8 mouse cellular contexts compared by ENCODE assay signal in the genomic region with DNA sequence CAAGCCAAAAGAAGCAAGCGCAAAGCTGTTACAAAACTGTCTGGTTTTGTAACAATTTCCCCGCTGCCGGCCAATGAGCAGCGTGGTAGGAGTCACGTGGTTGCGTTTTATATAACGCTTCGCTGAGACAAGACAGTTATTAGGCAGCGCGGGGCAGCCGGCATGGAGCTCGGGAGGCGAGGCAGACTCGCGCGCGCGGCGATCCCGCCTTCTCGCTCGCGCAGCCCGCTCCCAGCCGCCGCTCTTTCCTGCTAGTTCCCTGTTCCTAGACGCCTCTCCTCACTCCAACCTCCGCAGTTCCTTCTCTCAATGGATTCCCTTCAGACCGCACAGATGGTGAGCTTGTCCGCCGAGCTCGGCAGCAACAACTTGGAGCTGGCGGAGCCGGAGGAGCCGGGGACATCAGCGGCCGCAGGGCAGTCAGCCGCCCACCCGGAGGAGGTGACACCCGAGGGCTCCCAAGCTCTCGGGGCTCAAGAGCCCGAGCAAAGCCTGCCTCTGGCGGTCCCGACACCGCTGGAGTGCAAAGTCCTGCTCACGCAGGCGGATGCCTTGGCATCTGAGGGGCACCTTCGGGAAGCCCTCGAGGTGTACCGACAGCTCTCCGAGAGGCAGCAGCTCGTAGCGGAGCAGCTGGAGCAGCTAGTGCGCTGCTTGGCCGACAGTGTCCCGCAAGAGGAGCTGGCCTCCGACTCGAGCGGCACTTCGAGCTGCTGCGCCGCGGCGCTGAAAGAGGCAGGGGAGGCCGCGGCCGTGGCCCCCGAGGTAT. TPM values are rescaled to one million over a fixed set of nuclear protein-coding genes. Genes with fewer than 3 reads are reported as not detected.
DNase-seq lines count a peak whose midpoint lies in the region; ATAC-seq and TF ChIP-seq lines count a peak whose summit lies in the region.

A gene (plus strand): TSS at position 83 of the 769 bp plus-strand sequence.

- no peak within 1 kb of the TSS for H3K27ac ChIP-seq in embryonic facial prominence, embryonic 15.5 days (replicated peaks)
- H3K27ac ChIP-seq in heart, embryonic 11.5 days (ENCODE audit: low read depth, low read length), result no peak within 1 kb of the TSS
- H3K27ac ChIP-seq in kidney, embryonic 14.5 days (ENCODE audit: low read depth, low read length), result no peak within 1 kb of the TSS
- no peak within 1 kb of the TSS for H3K27ac ChIP-seq in limb, embryonic 13.5 days
- no peak within 1 kb of the TSS for H3K27ac ChIP-seq in midbrain, embryonic 13.5 days
- H3K27ac ChIP-seq in small intestine, adult 2 months (ENCODE audit: insufficient read depth, low read depth, low read length), result peak within 1 kb of the TSS; percentile 28; the same call in 1 of the 2 replicates

- H3K27me3 ChIP-seq in embryonic facial prominence, embryonic 15.5 days, result peaks cover 14% of the 10 kb centered on the region
- peaks cover 49% of the 10 kb centered on the region for H3K27me3 ChIP-seq in heart, embryonic 11.5 days (ENCODE audit: control insufficient read depth, insufficient read depth, low read length)
- H3K27me3 ChIP-seq in kidney, embryonic 14.5 days (ENCODE audit: control insufficient read depth, insufficient read depth, low read length), result peaks cover 17% of the 10 kb centered on the region
- peaks cover 67% of the 10 kb centered on the region for H3K27me3 ChIP-seq in limb, embryonic 13.5 days
- peaks cover 18% of the 10 kb centered on the region; the same call in 1 of the 2 replicates for H3K27me3 ChIP-seq in midbrain, embryonic 13.5 days
- H3K27me3 ChIP-seq in small intestine, adult 2 months (ENCODE audit: control insufficient read depth, insufficient read depth, low read length), result no peaks in the 10 kb centered on the region; the same call in 1 of the 2 replicates

- WGBS in embryonic facial prominence, embryonic 15.5 days, result 25% methylated on average over 68 of the region's 68 CpGs
- whole genome bisulfite sequencing in heart, embryonic 11.5 days (ENCODE audit: insufficient replicate concordance), result 20% methylated on average over 68 of the region's 68 CpGs
- WGBS in kidney, embryonic 14.5 days, result 29% methylated on average over 68 of the region's 68 CpGs
- WGBS in limb, embryonic 13.5 days, result 18% methylated on average over 67 of the region's 68 CpGs
- WGBS in midbrain, embryonic 13.5 days, result 31% methylated on average over 68 of the region's 68 CpGs
- WGBS in small intestine, adult 2 months, result 18% methylated on average over 68 of the region's 68 CpGs

- TF ChIP-seq POLR2A in small intestine, adult 2 months (IDR thresholded peaks at IDR 0.05; ENCODE audit: low read depth, low read length), result peak; percentile 53; the same call in 1 of the 2 replicates

- peak within 1 kb of the TSS; percentile 79 for H3K4me2 ChIP-seq in embryonic facial prominence, embryonic 15.5 days (replicated peaks)
- peak within 1 kb of the TSS; percentile 68 for H3K4me2 ChIP-seq in heart, embryonic 11.5 days
- peak within 1 kb of the TSS; percentile 67 for H3K4me2 ChIP-seq in kidney, embryonic 14.5 days (replicated peaks; ENCODE audit: low read depth, low read length)
- H3K4me2 ChIP-seq in limb, embryonic 13.5 days (replicated peaks), result peak within 1 kb of the TSS; percentile 80
- H3K4me2 ChIP-seq in midbrain, embryonic 13.5 days (replicated peaks), result peak within 1 kb of the TSS; percentile 83

- peak; percentile 10 to 21 for DNase-seq in spleen, postnatal 10 days (ENCODE audit: low spot score in 2 of 2)
- no peak for DNase-seq in spleen, adult 12 weeks (ENCODE audit: low spot score)

- TF ChIP-seq CTCF in small intestine, adult 2 months (IDR thresholded peaks at IDR 0.05; ENCODE audit: extremely low read depth, insufficient read length, insufficient replicate concordance, low read depth, low read length), result no peak

- no peaks in the 10 kb centered on the region for H3K4me1 ChIP-seq in embryonic facial prominence, embryonic 15.5 days
- no peaks in the 10 kb centered on the region for H3K4me1 ChIP-seq in heart, embryonic 11.5 days (ENCODE audit: control insufficient read depth, insufficient read depth, low read length)
- H3K4me1 ChIP-seq in kidney, embryonic 14.5 days (ENCODE audit: control insufficient read depth, insufficient read depth, low read length), result no peaks in the 10 kb centered on the region
- no peaks in the 10 kb centered on the region for H3K4me1 ChIP-seq in limb, embryonic 13.5 days
- peaks cover 12% of the 10 kb centered on the region; the same call in 1 of the 2 replicates for H3K4me1 ChIP-seq in midbrain, embryonic 13.5 days (replicated peaks)
- H3K4me1 ChIP-seq in small intestine, adult 2 months (ENCODE audit: control insufficient read depth, insufficient read depth, insufficient read length, low read length), result peaks cover 2% of the 10 kb centered on the region; the same call in 1 of the 2 replicates

- 0 out of 2 replicates have a peak within 1 kb of the TSS, but pooled peaks have one; percentile 12 for H3K9ac ChIP-seq in embryonic facial prominence, embryonic 15.5 days
- no peak within 1 kb of the TSS for H3K9ac ChIP-seq in heart, embryonic 11.5 days (ENCODE audit: low read depth, low read length)
- H3K9ac ChIP-seq in kidney, embryonic 14.5 days (ENCODE audit: low read depth, low read length), result peak within 1 kb of the TSS; percentile 23; the same call in 1 of the 2 replicates
- H3K9ac ChIP-seq in limb, embryonic 13.5 days, result no peak within 1 kb of the TSS
- H3K9ac ChIP-seq in midbrain, embryonic 13.5 days (replicated peaks), result peak within 1 kb of the TSS; percentile 46

- peak; percentile 72 for ATAC-seq in embryonic facial prominence, embryonic 15.5 days (ENCODE audit: insufficient number of reproducible peaks, low FRiP score, low TSS enrichment, low read depth)
- no peak for ATAC-seq in heart, embryonic 11.5 days (replicated peaks; ENCODE audit: insufficient number of reproducible peaks, low FRiP score, low TSS enrichment)
- ATAC-seq in kidney, embryonic 14.5 days (ENCODE audit: low FRiP score, low TSS enrichment), result peak; percentile 68
- ATAC-seq in limb, embryonic 13.5 days (ENCODE audit: low FRiP score, low read depth), result peak; percentile 57; the same call in 1 of the 2 replicates
- peak; percentile 79 for ATAC-seq in midbrain, embryonic 13.5 days

- H3K36me3 ChIP-seq in embryonic facial prominence, embryonic 15.5 days, result no peaks in the 10 kb centered on the region
- no peaks in the 10 kb centered on the region for H3K36me3 ChIP-seq in heart, embryonic 11.5 days (ENCODE audit: control insufficient read depth, insufficient read depth, low read length)
- H3K36me3 ChIP-seq in kidney, embryonic 14.5 days (ENCODE audit: control insufficient read depth, insufficient read depth, low read length), result no peaks in the 10 kb centered on the region
- no peaks in the 10 kb centered on the region for H3K36me3 ChIP-seq in limb, embryonic 13.5 days
- no peaks in the 10 kb centered on the region for H3K36me3 ChIP-seq in midbrain, embryonic 13.5 days
- H3K36me3 ChIP-seq in small intestine, adult 2 months (ENCODE audit: control insufficient read depth, insufficient read depth, low read length), result no peaks in the 10 kb centered on the region

- peak within 1 kb of the TSS; percentile 47 for H3K4me3 ChIP-seq in embryonic facial prominence, embryonic 15.5 days (replicated peaks)
- peak within 1 kb of the TSS; percentile 46 for H3K4me3 ChIP-seq in heart, embryonic 11.5 days (ENCODE audit: low read depth, low read length)
- H3K4me3 ChIP-seq in kidney, embryonic 14.5 days (ENCODE audit: low read length), result peak within 1 kb of the TSS; percentile 40
- H3K4me3 ChIP-seq in limb, embryonic 13.5 days, result peak within 1 kb of the TSS; percentile 47
- peak within 1 kb of the TSS; percentile 48 for H3K4me3 ChIP-seq in midbrain, embryonic 13.5 days (replicated peaks)
- peak within 1 kb of the TSS; percentile 70 for H3K4me3 ChIP-seq in small intestine, adult 2 months (ENCODE audit: low read depth, low read length)

- no peaks in the 10 kb centered on the region for H3K9me3 ChIP-seq in embryonic facial prominence, embryonic 15.5 days (replicated peaks)
- H3K9me3 ChIP-seq in heart, embryonic 11.5 days (replicated peaks; ENCODE audit: control insufficient read depth, low read length), result no peaks in the 10 kb centered on the region
- H3K9me3 ChIP-seq in kidney, embryonic 14.5 days (ENCODE audit: control insufficient read depth, low read length), result no peaks in the 10 kb centered on the region
- H3K9me3 ChIP-seq in limb, embryonic 13.5 days, result no peaks in the 10 kb centered on the region
- 0 out of 2 replicates have a peak, but pooled peaks cover 3% of the 10 kb centered on the region for H3K9me3 ChIP-seq in midbrain, embryonic 13.5 days

RNA-seq across cellular contexts. Expression of the gene that starts here (rescaled TPM):
- 0.71 and 0.72 TPM in 2 replicates for polyA plus RNA-seq in embryonic facial prominence, embryonic 15.5 days (2015; fragmentation: Nextera tagmentation; extraction: Ambion mirVana)
- 0.23 TPM in 1 of 2 replicates, not detected in the other for polyA plus RNA-seq in heart, embryonic 11.5 days (2014; fragmentation: Nextera tagmentation; extraction: Ambion mirVana)
- 0.49 and 0.77 TPM in 2 replicates for polyA plus RNA-seq in kidney, embryonic 14.5 days (2014; fragmentation: Nextera tagmentation; extraction: Ambion mirVana)
- 0.17 and 0.27 TPM in 2 replicates for polyA plus RNA-seq in limb, embryonic 13.5 days (2015; fragmentation: Nextera tagmentation; extraction: Ambion mirVana)
- 0.71 and 0.83 TPM in 2 replicates for polyA plus RNA-seq in midbrain, embryonic 13.5 days (2015; fragmentation: Nextera tagmentation; extraction: Ambion mirVana)
- 0.42 and 1.6 TPM in 2 replicates for polyA plus RNA-seq in small intestine, adult 2 months (2012; rRNA removed)

Comparison
In these comparisons a context has a peak if more than half of its experiments do, and no peak if none do; other contexts are left out.
1. Peak in ATAC-seq, H3K4me3 ChIP-seq, H3K9ac ChIP-seq and H3K4me2 ChIP-seq in embryonic facial prominence, embryonic 15.5 days; RNA of the gene not detected or under 1 TPM.
2. Peak in ATAC-seq, H3K4me3 ChIP-seq, H3K9ac ChIP-seq and H3K4me2 ChIP-seq in kidney, embryonic 14.5 days; RNA of the gene not detected or under 1 TPM.
3. Peak in ATAC-seq, H3K4me3 ChIP-seq and H3K4me2 ChIP-seq in limb, embryonic 13.5 days; RNA of the gene not detected or under 1 TPM.
4. Peak in ATAC-seq, H3K4me3 ChIP-seq, H3K9ac ChIP-seq and H3K4me2 ChIP-seq in midbrain, embryonic 13.5 days; RNA of the gene not detected or under 1 TPM.